Mouse (Mus musculus) midbrain, embryonic 10.5 days (tissue): ENCODE measurements around the gene Fam71e2. TPM values are rescaled to one million over a fixed set of nuclear protein-coding genes. Genes with fewer than 3 reads are reported as not detected.
A peak's percentile ranks its signal among the peaks of the same experiment; 100 is the strongest.

Source experiments
- DNase-seq: peaks from one replicate; pipeline ENCODE4 v3.0.0-alpha.2; 2017; ENCODE audit warnings: low spot score
- H3K27ac ChIP-seq: fragments of 300-500 bp; sonication (generic); replicated peaks from 2 replicates; pipeline ENCODE4 v1.5.1; 2016; ENCODE audit warnings: mild to moderate bottlenecking
- H3K27me3 ChIP-seq: fragments of 300-500 bp; sonication (generic); 2 replicates; pipeline ENCODE4 v1.6.1; 2016; ENCODE audit warnings: low read depth, mild to moderate bottlenecking; ENCODE audit not compliant: poor library complexity, severe bottlenecking
- H3K36me3 ChIP-seq: fragments of 300-500 bp; sonication (generic); 2 replicates; pipeline ENCODE4 v1.6.1; 2016; ENCODE audit warnings: mild to moderate bottlenecking, moderate library complexity
- H3K4me1 ChIP-seq: fragments of 300-500 bp; sonication (generic); 2 replicates; pipeline ENCODE4 v1.6.1; 2016
- H3K4me3 ChIP-seq: fragments of 300-500 bp; sonication (generic); 2 replicates; pipeline ENCODE4 v1.5.1; 2016; ENCODE audit warnings: mild to moderate bottlenecking, moderate library complexity
- H3K9me3 ChIP-seq: fragments of 300-500 bp; sonication (generic); replicated peaks from 2 replicates; pipeline ENCODE4 v1.6.1; 2016; ENCODE audit warnings: mild to moderate bottlenecking
- WGBS: fragments of 180-500 bp; shearing (Covaris S2); methylation state at CpG from one replicate; pipeline ENCODE4 v1.1.7; 2016; 5-methylcytosine and 5-hydroxymethylcytosine counted together
- polyA plus RNA-seq: library from polyadenylated mRNA; unstranded; fragments of >200 nt; fragmentation: Nextera tagmentation; extraction: Ambion mirVana; gene quantifications from 2 replicates; pipeline ENCODE4 v1.2.1, GENCODE M21; 2016

Fam71e2 gene
- polyA plus RNA-seq, 1 experiment from 2014 or later, result not detected

GRCm38 (mm10) chr7:4741672-4742481 is 29.2 kb downstream of the Fam71e2 start:
- no peak for DNase-seq
- WGBS, result 86% methylated on average over 21 of the region's 21 CpGs
- no peaks in the 10 kb centered on the region for H3K9me3 ChIP-seq
- H3K4me3 ChIP-seq, result peak overlapping the region; percentile 79
- H3K27me3 ChIP-seq, result no peaks in the 10 kb centered on the region
- peak overlapping the region; percentile 96 for H3K27ac ChIP-seq
- peaks cover 49% of the 10 kb centered on the region for H3K4me1 ChIP-seq
- peaks cover 43% of the 10 kb centered on the region for H3K36me3 ChIP-seq

GRCm38 (mm10) chr7:4741151-4741550 is 30.0 kb downstream of the Fam71e2 start:
- peak; percentile 50 for DNase-seq
- 8% methylated on average over 4 of the region's 4 CpGs for WGBS
- H3K4me3 ChIP-seq, result peak overlapping the region; percentile 79

GRCm38 (mm10) chr7:4740309-4740727 is 30.8 kb downstream of the Fam71e2 start:
- no peak for DNase-seq
- Histone ChIP-seq H3K4me3 (peak overlapping the region; percentile 79), H3K36me3 (peaks cover 27% of the 10 kb centered on the region), H3K9me3 (no peaks in the 10 kb centered on the region), H3K4me1 (peaks cover 41% of the 10 kb centered on the region), H3K27ac (peak overlapping the region; percentile 96), H3K27me3 (no peaks in the 10 kb centered on the region)
- 1% methylated on average over 14 of the region's 14 CpGs for WGBS

More at GRCm38 (mm10) chr7:4741151-4741550, 30.0 kb downstream of the Fam71e2 start:
- Histone ChIP-seq H3K27ac (peak overlapping the region; percentile 96), H3K36me3 (peaks cover 36% of the 10 kb centered on the region), H3K4me1 (peaks cover 42% of the 10 kb centered on the region), H3K9me3 (no peaks in the 10 kb centered on the region), H3K27me3 (no peaks in the 10 kb centered on the region)

- Histone ChIP-seq H3K27me3 (no peaks in the 10 kb centered on the region), H3K4me3 (peak within 1 kb of the TSS; percentile 79), H3K4me1 (peaks cover 41% of the 10 kb centered on the region), H3K27ac (peak within 1 kb of the TSS; percentile 96), H3K36me3 (peaks cover 25% of the 10 kb centered on the region), H3K9me3 (no peaks in the 10 kb centered on the region)
- DNase-seq, result peak; percentile 97
- WGBS, result under 1% methylated on average over 42 of the region's 44 CpGs
Observed at GRCm38 (mm10) chr7:4739544-4740275, 31.4 kb downstream of the Fam71e2 start, which contains the start of gene Kmt5c. TSS of gene Kmt5c (plus strand) at chr7:4740115.

GRCm38 (mm10) chr7:4739041-4739543 is 32.0 kb downstream of the Fam71e2 start:
- DNase-seq, result no peak
- H3K27me3 ChIP-seq, result no peaks in the 10 kb centered on the region
- H3K4me1 ChIP-seq, result peaks cover 41% of the 10 kb centered on the region
- 51% methylated on average over 10 of the region's 10 CpGs for WGBS
- peak overlapping the region; percentile 96 for H3K27ac ChIP-seq
- H3K9me3 ChIP-seq, result no peaks in the 10 kb centered on the region
- peaks cover 19% of the 10 kb centered on the region for H3K36me3 ChIP-seq
- peak overlapping the region; percentile 79 for H3K4me3 ChIP-seq

GRCm38 (mm10) chr7:4732968-4733392 is 38.1 kb downstream of the Fam71e2 start:
- no peaks in the 10 kb centered on the region for H3K4me1 ChIP-seq
- WGBS, result 77% methylated on average over 6 of the region's 6 CpGs
- H3K27me3 ChIP-seq, result no peaks in the 10 kb centered on the region
- H3K27ac ChIP-seq, result no peak overlapping the region
- H3K9me3 ChIP-seq, result 0 out of 2 replicates have a peak, but pooled peaks cover 3% of the 10 kb centered on the region
- no peak overlapping the region for H3K4me3 ChIP-seq
- DNase-seq, result no peak
- no peaks in the 10 kb centered on the region for H3K36me3 ChIP-seq

GRCm38 (mm10) chr7:4731090-4731489 is 40.0 kb downstream of the Fam71e2 start:
- no peaks in the 10 kb centered on the region for H3K4me1 ChIP-seq
- H3K9me3 ChIP-seq, result 0 out of 2 replicates have a peak, but pooled peaks cover 3% of the 10 kb centered on the region
- H3K4me3 ChIP-seq, result no peak overlapping the region
- no peak overlapping the region for H3K27ac ChIP-seq
- no peak for DNase-seq
- WGBS, result 88% methylated on average over 5 of the region's 5 CpGs
- no peaks in the 10 kb centered on the region for H3K27me3 ChIP-seq
- no peaks in the 10 kb centered on the region for H3K36me3 ChIP-seq

- Histone ChIP-seq H3K27me3 (0 out of 2 replicates have a peak, but pooled peaks cover 4% of the 10 kb centered on the region), H3K9me3 (0 out of 2 replicates have a peak, but pooled peaks cover 3% of the 10 kb centered on the region), H3K4me3 (no peak within 1 kb of the TSS), H3K4me1 (no peaks in the 10 kb centered on the region), H3K27ac (no peak within 1 kb of the TSS), H3K36me3 (no peaks in the 10 kb centered on the region)
- 88% methylated on average over 7 of the region's 7 CpGs for WGBS
- no peak for DNase-seq
Observed at GRCm38 (mm10) chr7:4725169-4725568, 45.9 kb downstream of the Fam71e2 start, which contains the start of gene Tmem150b. TSS of gene Tmem150b (minus strand) at chr7:4725249.

GRCm38 (mm10) chr7:4724359-4724758 is 46.7 kb downstream of the Fam71e2 start:
- no peak for DNase-seq
- H3K4me1 ChIP-seq, result no peaks in the 10 kb centered on the region
- H3K4me3 ChIP-seq, result no peak overlapping the region
- H3K27me3 ChIP-seq, result 0 out of 2 replicates have a peak, but pooled peaks cover 4% of the 10 kb centered on the region
- H3K9me3 ChIP-seq, result no peaks in the 10 kb centered on the region
- WGBS, result 84% methylated on average over 3 of the region's 3 CpGs
- H3K27ac ChIP-seq, result no peak overlapping the region
- H3K36me3 ChIP-seq, result no peaks in the 10 kb centered on the region

- Histone ChIP-seq H3K4me3 (peak overlapping the region; percentile 45), H3K27ac (no peak overlapping the region), H3K27me3 (0 out of 2 replicates have a peak, but pooled peaks cover 4% of the 10 kb centered on the region), H3K4me1 (no peaks in the 10 kb centered on the region), H3K36me3 (no peaks in the 10 kb centered on the region), H3K9me3 (no peaks in the 10 kb centered on the region)
- WGBS, result 41% methylated on average over 12 of the region's 12 CpGs
- no peak for DNase-seq
Observed at GRCm38 (mm10) chr7:4723508-4723907, 47.6 kb downstream of the Fam71e2 start.

- Histone ChIP-seq H3K9me3 (no peaks in the 10 kb centered on the region), H3K4me1 (no peaks in the 10 kb centered on the region), H3K4me3 (no peak overlapping the region), H3K27me3 (0 out of 2 replicates have a peak, but pooled peaks cover 3% of the 10 kb centered on the region), H3K27ac (no peak overlapping the region), H3K36me3 (peaks cover 38% of the 10 kb centered on the region)
- DNase-seq, result no peak
- WGBS, result 88% methylated on average over 3 of the region's 3 CpGs
Observed at GRCm38 (mm10) chr7:4719276-4719675, 51.8 kb downstream of the Fam71e2 start.

GRCm38 (mm10) chr7:4716955-4717354 is 54.1 kb downstream of the Fam71e2 start:
- Histone ChIP-seq H3K4me3 (no peak overlapping the region), H3K36me3 (peaks cover 61% of the 10 kb centered on the region), H3K27me3 (no peaks in the 10 kb centered on the region), H3K4me1 (no peaks in the 10 kb centered on the region), H3K27ac (no peak overlapping the region), H3K9me3 (no peaks in the 10 kb centered on the region)
- 72% methylated on average over 6 of the region's 6 CpGs for WGBS
- DNase-seq, result no peak
